Mouse (Mus musculus) CH12F3 (cell line): Measurements from ENCODE around the gene Gm15319.
"Not testable (repeated sequence)": the region's sequence is repeated elsewhere in the genome, so short reads cannot be mapped to it uniquely, and the experiment has no call there.

ENCODE experiments used
- in situ Hi-C: fragments of 300-500 bp; cut with MboI; formaldehyde crosslinking; loops from 2 replicates; pipeline ENCODE4 v1.14.3; 2020; ENCODE audit warnings: low sequenced_read_pairs

Gm15319 gene

DNA sequence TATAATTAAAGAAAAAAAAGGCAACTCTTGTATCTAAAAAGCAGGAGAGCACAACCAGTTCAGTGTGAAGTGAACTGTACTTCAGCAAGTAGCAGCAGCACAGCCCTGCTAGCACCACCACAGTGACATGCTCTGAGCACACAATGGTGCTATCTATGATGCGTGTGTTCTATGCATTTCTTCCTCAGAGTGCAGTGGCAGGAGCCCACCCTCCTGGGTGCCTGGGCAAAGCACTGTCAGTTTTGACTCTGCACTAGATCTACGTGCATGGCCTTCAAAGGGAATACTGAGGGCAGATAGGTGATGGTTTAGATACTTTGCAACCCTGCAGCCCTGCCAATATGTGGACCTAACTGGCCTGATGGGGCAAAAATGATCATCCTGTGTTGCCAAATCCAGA lies at the start of gene Gm15319:
TSS of gene Gm15319 (minus strand) at position 101 of the 400 bp plus-strand sequence.
- in situ Hi-C loops = not testable (repeated sequence)

DNA sequence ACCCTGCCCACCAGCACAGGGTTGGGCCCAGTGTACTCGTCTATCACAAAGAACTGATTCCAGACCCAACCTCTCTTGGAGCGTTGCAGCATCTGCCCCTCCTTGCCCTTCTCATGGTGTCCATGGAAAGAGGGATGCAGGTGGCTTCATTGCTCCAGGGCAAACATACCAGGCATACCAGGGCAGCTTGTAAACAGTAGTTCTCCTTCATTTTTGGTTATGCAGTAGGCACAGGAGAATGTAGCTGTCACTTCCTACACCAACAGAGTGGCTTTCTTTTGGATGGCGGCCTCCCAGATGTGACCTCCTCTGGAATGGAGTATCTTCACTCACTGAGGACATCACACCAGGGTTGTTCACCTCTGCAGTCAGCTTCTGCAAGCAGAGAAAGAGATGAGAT lies 47.3 kb upstream of the Gm15319 start:
- in situ Hi-C loops = not testable (repeated sequence)

DNA sequence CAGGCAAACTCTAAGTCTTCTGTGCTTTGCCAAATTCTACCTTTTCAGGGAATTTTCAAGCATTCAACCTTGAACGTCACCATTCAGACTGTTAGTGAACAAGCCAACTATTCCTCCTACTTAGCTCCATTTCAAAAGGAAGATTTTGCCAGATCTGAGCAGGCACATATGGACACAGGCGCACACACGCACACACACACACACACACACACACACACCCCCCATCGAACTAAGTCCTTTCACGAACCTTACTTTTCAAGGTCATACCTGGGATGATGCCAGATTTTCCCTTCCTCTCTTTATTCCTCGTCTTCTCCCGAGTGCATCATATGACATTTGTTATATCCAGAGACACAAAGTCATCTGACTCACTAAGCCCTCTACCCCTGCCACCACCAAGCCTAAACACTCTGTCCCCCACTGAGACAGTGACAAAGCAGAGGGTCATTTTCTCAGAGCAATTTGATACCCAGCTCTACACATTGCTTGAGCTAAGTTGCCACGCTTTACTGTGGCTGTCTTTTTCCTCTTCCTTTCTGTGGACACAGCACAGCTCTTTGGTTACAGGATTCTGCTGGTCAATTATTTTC lies 45.5 kb upstream of the Gm15319 start:
- in situ Hi-C loops = not testable (repeated sequence)

DNA sequence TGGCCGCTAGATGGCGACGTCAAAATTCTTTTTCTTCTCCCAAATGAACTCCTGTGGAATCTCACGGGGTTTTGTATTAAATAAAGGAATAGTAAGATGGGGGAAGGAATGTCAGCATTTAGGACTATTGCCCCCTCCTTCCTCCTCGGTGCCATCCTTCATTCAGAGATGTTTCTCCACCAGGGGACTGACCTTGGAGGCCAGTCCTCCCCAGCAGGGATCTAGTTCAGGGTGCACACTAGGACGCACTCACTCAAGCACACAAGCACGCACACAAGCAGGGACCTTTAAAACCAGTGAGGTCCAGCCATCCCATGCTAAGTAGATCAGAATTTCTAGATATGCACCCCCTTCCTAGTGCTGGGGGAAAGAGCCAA lies 26.3 kb upstream of the Gm15319 start:
- in situ Hi-C loops = not testable (repeated sequence)

DNA sequence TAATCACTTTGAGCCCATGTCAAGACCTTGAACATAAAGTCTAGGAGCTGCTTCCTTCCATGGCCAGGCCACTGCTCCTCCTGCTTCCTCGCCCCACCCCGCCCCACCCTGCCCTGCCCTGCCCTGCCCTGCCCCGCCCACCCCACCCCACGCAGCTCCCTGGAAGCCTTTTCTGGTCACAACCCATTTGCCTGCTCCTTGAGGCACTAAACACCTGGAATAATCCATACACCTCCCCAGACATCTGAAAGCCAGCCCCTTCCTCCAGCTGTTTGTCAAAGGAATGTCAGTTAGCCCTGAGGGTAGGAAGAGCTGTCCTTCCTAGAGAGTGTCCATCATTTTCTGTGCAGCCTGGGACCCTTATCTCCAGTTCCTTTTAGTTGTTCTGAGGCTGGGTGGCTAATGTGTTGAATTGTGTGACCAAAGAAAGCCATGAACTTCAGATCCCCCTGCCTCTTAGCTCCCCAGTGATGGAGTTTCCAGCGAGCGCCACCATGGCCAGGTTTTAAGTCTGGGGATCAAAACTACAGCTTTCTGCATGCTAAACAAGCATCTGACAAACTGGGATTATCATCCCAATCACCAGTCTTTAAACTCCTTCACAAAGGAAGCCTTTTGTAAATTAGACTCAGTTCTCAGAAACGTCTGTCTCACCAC lies 25.8 kb upstream of the Gm15319 start:
- in situ Hi-C loops = not testable (repeated sequence)

DNA sequence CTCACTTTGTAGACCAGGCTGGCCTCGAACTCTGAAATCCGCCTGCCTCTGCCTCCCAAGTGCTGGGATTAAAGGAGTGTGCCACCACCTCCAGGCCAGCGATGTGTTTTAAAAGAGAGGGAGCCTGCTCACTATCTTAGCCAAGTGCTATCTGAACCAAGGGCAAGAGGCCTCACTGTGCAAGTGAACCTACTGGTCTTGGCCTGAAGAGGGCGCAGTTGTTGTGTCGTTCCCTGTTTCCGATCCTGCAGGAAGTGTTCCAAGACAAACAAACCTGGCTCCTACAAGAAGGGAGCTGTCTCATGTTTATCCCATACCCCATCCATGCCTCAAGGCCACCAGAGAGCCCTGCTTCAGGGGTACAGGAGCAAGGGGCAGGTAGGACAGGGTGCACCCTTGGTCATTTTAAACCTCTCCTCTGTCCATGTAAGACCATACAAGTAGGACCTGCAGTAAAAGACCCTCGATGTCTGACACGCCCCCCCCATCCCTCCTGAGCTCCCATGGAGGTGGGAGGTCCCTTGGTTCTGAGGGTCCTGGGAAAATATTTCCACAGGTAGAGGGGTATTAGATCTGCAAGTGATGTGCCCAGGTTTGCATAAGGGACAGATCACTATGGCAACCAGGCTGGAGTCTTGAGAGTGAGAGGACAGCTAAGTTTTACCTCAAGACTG lies 24.2 kb upstream of the Gm15319 start:
- in situ Hi-C loops = not testable (repeated sequence)

DNA sequence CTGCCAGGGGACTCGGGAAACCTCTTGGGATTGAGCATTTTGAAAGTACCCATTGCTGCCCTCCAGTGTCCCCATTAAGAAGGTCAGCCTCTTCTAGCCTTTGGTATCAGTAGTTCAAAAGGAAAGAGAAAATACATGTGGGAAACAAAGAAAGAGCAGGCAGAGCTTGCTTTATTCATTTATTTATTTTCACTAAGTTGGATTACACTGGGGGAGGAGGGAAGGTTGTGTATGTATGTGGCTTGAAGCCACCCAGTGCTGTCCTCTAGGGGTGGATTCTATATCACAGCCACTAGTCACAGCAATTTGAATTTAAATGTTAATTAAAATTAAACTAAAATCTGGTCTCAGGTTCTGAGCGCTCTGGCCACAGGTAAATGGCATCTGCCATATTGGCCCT lies 22.0 kb upstream of the Gm15319 start:
- in situ Hi-C loops = not testable (repeated sequence)

DNA sequence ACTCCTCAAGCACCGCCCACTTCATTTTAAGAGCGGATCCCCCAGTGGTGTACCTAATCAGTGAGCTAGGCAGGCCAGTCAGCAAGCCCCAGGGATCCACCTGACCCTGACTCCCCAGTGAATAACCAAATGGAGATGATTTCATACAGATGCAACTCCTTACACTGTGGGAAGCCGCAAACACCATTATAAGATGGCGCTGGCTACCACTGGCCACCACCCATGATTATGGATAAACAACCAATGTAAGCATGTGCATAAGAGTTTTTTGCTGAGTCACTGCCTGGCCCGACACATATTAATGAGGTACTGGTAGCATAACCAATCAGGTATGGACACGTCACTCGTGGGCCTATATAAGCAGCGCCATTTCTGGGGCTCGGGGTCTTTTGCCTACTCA lies 21.1 kb upstream of the Gm15319 start:
- in situ Hi-C loops = not testable (repeated sequence)

DNA sequence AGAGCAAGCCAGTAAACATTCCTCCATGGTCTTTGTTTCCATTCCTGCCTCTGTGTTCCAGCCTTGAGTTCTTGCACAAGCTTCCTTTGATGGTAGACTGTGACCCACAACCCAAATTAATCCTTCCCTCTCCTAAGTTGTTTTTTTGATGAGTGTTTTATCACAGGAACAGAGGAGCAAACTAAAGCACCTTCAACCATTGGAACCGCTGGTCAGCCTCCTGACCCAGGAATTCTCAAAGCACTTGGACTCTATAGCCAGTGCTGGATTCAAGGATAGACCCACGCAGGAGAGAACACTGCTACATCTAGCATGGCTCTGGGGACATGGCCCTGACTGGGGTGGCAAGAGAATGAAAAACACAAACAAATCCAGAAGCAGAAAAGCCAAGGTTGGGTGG lies 19.1 kb upstream of the Gm15319 start:
- in situ Hi-C loops = not testable (repeated sequence)

DNA sequence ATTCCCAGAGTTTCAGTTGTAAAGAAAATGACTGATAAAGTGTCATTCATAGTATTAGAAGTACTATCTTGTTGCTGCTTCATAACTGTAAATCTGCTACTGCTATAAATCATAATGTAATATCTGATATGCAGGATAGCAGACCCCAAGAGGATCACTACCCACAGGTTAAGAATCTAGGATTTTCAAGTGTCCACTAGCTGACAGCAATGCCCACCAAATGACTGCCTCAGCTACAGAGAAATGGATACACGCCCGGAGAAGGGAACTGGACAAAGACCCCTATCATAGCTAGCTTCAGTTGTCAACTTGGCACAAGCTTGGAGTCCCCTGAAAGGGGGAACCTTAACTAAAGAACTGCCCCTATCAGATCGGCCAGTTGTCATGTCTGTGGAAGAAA lies 18.6 kb upstream of the Gm15319 start:
- in situ Hi-C loops = not testable (repeated sequence)

DNA sequence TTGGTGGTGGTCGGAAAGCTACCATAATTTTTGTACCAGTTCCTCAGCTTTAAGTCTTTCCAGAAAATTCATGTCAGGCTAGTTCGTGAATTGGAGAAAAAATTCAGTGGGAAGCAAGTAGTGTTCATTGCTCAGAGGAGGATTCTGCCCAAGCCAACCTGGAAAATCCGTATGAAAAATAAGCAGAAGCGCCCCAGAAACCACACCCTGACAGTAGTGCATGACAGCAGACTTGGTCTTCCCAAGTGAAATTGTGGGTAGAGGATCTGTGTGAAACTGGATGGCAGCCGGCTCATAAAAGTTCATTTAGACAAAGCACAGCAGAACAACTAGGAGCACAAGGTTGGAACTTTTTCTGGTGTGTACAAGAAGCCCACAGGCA lies 18.2 kb upstream of the Gm15319 start:
- in situ Hi-C loops = not testable (repeated sequence)

DNA sequence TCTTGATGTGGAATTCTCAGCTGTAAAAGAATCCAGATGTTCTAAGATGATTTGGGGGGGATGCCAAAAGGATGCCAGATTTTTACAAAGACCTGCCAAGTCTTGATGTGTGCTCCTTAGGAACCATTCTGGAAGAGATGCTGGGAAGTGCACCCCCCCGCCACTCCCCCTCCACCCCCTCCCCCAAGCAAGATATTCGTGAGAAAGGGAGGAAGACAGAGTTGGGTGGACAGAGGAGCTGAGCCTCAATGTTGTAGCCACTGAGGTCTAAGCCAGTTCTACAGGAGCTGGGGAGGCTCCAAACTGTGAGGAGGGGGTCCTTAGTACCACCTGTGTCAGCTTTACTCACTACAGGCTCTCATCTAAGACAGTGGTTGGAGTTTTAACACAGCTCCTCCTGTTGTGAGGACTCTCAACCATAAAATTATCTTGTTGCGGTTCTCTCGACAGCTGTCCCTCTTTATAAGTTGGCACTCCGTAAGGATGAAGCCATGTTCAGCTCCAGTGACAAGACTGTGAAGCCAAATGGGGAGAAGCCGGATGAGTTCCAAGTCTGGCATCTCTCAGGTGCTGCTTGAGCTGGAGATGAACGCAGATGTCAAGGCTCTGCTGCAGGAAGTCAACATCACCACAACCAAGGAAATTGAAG lies 17.7 kb upstream of the Gm15319 start:
- in situ Hi-C loops = not testable (repeated sequence)

DNA sequence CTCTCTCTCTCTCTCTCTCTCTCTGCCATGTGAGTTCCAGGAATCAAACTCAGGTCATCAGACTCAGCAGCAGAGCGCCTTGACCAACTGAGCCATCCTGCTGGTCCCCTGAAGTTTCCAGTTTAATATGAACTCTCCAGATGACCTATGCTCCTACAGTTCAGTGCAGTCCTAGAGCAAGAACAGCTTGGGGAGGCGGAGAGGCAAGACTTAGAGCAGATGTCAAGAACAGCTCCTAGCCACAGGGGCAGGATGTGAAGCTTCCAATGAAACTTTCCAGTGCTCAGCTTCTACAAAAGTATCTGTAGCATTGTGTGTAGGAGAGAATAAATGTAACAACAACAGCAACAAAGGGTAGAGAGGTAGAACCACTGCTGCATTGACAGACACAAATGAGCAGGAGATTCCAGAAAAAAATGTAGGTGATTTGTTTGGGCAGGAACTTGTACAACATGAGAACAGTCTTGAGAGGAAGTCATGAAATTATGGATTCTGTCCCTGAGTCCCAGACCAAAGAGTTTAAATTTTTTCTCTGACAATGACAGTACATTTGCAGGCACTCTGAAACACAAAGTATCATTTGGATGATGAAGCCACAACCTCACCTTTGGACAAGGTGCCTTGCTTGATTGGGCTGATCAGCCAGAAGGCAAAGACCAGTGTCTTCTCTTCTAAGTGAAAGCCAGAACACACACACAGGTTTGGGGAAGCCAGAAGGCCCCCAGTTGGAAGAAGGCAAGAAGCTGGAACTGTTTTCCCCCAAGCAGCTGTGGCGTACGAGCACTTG lies 16.8 kb upstream of the Gm15319 start:
- in situ Hi-C loops = not testable (repeated sequence)

DNA sequence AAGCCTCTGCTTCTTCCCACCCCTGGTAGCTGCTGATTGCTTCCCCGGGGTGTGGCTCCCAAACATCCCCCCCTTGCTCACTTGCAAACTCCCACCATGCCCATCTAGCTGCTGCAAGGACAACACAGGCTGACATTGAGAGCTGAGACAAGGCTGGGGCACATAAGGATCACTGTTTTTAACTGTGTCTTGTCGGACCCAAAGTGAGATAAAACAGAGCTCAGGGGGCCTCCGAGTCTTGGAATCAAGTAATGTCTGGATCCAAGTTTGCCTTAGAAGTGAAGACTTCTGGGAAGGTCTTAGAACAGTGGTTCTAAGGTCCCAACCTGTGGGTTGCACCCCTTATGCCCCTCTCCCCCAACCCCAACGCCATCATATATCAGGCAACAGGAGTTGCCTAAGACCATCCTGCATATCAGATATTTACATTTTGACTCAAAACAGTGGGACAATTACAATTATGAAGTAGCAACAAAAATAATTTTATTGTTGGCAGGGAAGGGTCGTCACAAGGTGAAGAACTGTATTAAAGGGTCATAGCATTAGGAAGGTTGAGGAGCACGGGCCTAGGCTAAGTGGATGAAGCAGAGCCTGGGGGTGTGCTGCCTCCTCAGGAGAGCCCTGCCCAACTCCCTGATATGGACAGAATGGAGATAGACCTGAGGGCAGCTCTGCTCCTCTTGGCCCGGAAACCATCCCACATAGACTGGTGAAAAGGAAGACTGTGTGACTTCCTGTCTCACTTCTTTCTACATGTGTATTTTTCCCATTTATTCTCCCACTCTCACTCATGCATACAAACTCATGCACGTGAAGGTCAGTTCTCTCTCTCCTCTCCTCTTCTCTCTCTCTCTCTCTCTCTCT lies 16.0 kb upstream of the Gm15319 start:
- in situ Hi-C loops = not testable (repeated sequence)

DNA sequence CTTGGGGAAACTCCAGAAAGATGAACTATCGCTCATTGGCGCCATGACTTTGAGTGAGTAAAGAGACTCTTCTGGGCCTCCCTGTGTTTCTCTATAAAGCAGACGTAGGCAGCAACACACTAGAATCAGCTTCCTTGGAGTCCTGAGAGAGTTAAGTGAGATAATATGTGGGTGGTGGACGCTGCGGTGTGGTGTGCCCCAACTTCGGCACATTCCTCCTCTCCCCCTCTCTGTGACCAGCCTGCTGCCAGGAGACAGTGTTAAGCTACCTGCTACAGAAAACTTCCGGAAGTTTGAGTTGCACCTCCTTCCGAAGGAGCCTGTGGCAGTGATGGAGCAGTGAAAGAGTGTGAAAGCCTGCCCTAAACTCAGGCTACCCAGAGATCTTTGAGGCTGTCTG lies 15.3 kb upstream of the Gm15319 start:
- in situ Hi-C loops = not testable (repeated sequence)

DNA sequence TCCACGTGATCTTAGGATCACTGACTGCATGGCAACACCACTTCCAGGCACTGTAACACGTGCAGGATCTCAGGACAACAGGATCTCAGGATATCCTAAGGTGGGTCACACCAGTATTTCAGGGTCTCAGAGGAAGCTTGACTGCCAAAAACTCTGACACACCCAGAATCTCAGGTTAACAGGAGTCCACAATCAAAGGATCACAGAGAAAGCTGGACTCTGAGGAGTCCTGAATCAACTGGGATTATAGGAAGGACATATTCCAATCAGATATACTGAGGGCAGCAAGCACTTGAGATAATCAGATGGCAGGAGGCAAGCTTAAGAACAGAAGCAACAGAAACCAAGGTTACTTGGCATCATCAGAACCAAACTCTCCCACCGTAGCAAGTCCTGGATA lies 12.7 kb upstream of the Gm15319 start:
- in situ Hi-C loops = not testable (repeated sequence)

DNA sequence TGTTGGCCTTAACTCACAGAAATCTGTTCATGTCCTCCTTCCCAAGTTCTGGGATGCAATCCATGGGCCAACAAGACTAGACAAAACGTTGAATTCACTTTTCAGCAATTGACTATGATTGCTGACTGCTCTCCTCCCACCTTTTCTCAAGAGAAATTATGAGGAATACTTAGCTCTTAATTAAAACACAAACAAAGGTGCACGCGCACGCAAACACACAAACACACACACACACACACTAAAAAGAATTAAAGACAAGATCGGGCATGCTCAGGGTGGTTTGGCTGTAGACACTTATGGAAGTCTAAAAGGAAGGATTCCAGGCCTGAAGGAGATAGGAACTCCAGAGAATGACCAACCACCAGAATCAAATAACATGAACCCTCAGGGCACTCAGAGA lies 6.6 kb downstream of the Gm15319 start:
- in situ Hi-C loops = not testable (repeated sequence)

DNA sequence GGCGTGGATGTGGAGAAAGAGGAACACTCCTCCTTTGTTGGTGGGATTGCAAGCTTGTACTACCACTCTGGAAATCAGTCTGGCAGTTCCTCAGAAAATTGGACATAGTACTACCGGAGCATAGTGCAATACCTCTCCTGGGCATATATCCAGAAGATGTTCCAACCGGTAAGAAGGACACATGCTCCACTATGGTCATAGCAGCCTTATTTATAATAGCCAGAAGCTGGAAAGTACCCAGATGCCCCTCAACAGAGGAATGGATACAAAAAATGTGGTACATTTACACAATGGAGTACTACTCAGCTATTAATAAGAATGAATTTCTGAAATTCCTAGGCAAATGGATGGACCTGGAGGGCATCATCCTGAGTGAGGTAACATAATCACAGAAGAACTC lies 9.4 kb downstream of the Gm15319 start:
- in situ Hi-C loops = not testable (repeated sequence)

DNA sequence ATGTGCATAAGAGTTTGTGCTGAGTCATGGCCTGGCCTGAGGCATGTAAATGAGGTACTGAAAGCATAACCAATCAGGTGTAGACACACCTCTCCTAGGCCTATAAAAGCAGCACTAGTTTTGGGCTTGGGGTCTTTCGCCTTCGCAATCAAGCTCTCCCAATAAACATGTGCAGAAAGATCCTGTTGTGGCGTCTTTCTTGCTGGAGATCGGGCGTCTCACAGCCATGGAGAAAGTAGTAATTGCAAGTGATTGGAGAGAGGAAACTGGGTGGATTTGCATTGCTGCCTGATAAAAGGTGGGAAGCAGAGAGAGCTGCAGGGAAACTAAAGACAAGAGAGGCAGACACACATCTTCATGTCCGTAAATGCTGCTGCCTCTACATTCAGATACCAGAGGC lies 60.3 kb downstream of the Gm15319 start:
- in situ Hi-C loops = not testable (repeated sequence)

DNA sequence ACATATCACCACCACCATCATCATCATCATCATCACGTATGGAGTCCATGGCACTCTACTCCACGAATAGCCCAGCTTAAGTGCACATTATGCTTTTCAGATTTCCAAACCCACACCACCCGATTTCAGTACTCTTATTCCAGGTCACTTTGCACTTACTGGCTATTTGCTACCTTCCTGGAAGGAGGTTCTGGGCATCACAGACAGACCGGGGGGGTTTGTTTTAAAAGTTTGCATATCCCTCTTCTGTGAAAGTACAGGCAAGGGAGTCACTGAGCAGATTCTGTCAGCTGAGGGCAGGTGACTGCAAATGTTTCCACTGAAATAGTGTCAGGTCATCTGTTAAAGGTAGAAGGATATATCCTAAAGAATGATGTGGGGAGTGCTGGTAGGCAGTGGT lies 63.0 kb downstream of the Gm15319 start:
- in situ Hi-C loops = not testable (repeated sequence)
